Mouse (Mus musculus): ENCODE measurements at regions not wholly inside any gene's neighbourhood (a gene's known extent, or its start where the extent isn't known, plus 50 kb on each side); places are given as distances from the start of the nearest gene placed in this dataset.

GRCm38 (mm10) chr3:57018171-57018570 is 283.6 kb downstream of the Tm4sf1 start:
- H3K9ac ChIP-seq (ENCODE audit: insufficient read depth, low read depth, low read length, poor library complexity, severe bottlenecking): no peak overlapping the region
- no peaks in the 10 kb centered on the region for H3K4me1 ChIP-seq (ENCODE audit: control insufficient read depth in 2 of 2, insufficient read depth in 2 of 2, low read length in 2 of 2, poor library complexity in 1 of 2)
- H3K9me3 ChIP-seq (ENCODE audit: control insufficient read depth, insufficient read depth, low read depth, low read length): no peaks in the 10 kb centered on the region
- in situ Hi-C loops (cut with MboI; ENCODE audit: low sequenced_read_pairs in 2 of 2, unreplicated experiment in 2 of 2): no loop called here
- H3K4me3 ChIP-seq (ENCODE audit: insufficient read depth in 1 of 2, low read depth in 1 of 2, low read length in 2 of 2, poor library complexity in 1 of 2, severe bottlenecking in 1 of 2): no peak overlapping the region
- H3K27ac ChIP-seq (ENCODE audit: insufficient read depth, low read depth, low read length, poor library complexity, severe bottlenecking): no peak overlapping the region
- TF ChIP-seq ZC3H11A (IDR thresholded peaks at IDR 0.05; ENCODE audit: borderline replicate concordance, low read depth, low read length) (no peak), MAFK (IDR thresholded peaks at IDR 0.05; ENCODE audit: insufficient read depth, low read depth, low read length) (no peak), HCFC1 (IDR thresholded peaks at IDR 0.05; ENCODE audit: borderline replicate concordance, insufficient read depth, low read length) (no peak)
- no peaks in the 10 kb centered on the region for H3K36me3 ChIP-seq (ENCODE audit: control insufficient read depth, insufficient read depth, low read length, poor library complexity, severe bottlenecking)
- no peak for DNase-seq (ENCODE audit: low read depth, low spot score)

- Histone ChIP-seq H3K9ac (ENCODE audit: insufficient read depth, low read depth, low read length, poor library complexity, severe bottlenecking) (no peak overlapping the region), H3K36me3 (ENCODE audit: control insufficient read depth, insufficient read depth, low read length, poor library complexity, severe bottlenecking) (no peaks in the 10 kb centered on the region), H3K27ac (ENCODE audit: insufficient read depth, low read depth, low read length, poor library complexity, severe bottlenecking) (no peak overlapping the region), H3K9me3 (ENCODE audit: control insufficient read depth, insufficient read depth, low read depth, low read length) (no peaks in the 10 kb centered on the region), H3K4me3 (ENCODE audit: insufficient read depth in 1 of 2, low read depth in 1 of 2, low read length in 2 of 2, poor library complexity in 1 of 2, severe bottlenecking in 1 of 2) (no peak overlapping the region), H3K4me1 (ENCODE audit: control insufficient read depth in 2 of 2, insufficient read depth in 2 of 2, low read length in 2 of 2, poor library complexity in 1 of 2) (no peaks in the 10 kb centered on the region)
- TF ChIP-seq HCFC1 (IDR thresholded peaks at IDR 0.05; ENCODE audit: borderline replicate concordance, insufficient read depth, low read length) (no peak), ZNF384 (IDR thresholded peaks at IDR 0.05; ENCODE audit: low read depth, low read length) (no peak), CHD2 (IDR thresholded peaks at IDR 0.05; ENCODE audit: low read depth, low read length) (no peak), ZC3H11A (IDR thresholded peaks at IDR 0.05; ENCODE audit: borderline replicate concordance, low read depth, low read length) (no peak), MAFK (IDR thresholded peaks at IDR 0.05; ENCODE audit: insufficient read depth, low read depth, low read length) (no peak)
- in situ Hi-C loops (cut with MboI; ENCODE audit: low sequenced_read_pairs in 2 of 2, unreplicated experiment in 2 of 2): no loop called here
- DNase-seq (ENCODE audit: low read depth, low spot score): no peak
Measured at GRCm38 (mm10) chr3:56981305-56981660, 320.5 kb downstream of the Tm4sf1 start.

- H3K4me3 ChIP-seq (ENCODE audit: insufficient read depth in 1 of 2, low read depth in 1 of 2, low read length in 2 of 2, poor library complexity in 1 of 2, severe bottlenecking in 1 of 2): no peak overlapping the region
- DNase-seq (ENCODE audit: low read depth, low spot score): no peak
- no peak for TF ChIP-seq ZNF384 (IDR thresholded peaks at IDR 0.05; ENCODE audit: low read depth, low read length)
- TF ChIP-seq ZC3H11A (IDR thresholded peaks at IDR 0.05; ENCODE audit: borderline replicate concordance, low read depth, low read length): no peak
- no peaks in the 10 kb centered on the region for H3K36me3 ChIP-seq (ENCODE audit: control insufficient read depth, insufficient read depth, low read length, poor library complexity, severe bottlenecking)
- H3K4me1 ChIP-seq (ENCODE audit: control insufficient read depth in 2 of 2, insufficient read depth in 2 of 2, low read length in 2 of 2, poor library complexity in 1 of 2): no peaks in the 10 kb centered on the region
- no peaks in the 10 kb centered on the region for H3K9me3 ChIP-seq (ENCODE audit: control insufficient read depth, insufficient read depth, low read depth, low read length)
- H3K9ac ChIP-seq (ENCODE audit: insufficient read depth, low read depth, low read length, poor library complexity, severe bottlenecking): no peak overlapping the region
- no peak overlapping the region for H3K27ac ChIP-seq (ENCODE audit: insufficient read depth, low read depth, low read length, poor library complexity, severe bottlenecking)
- in situ Hi-C loops (cut with MboI; ENCODE audit: low sequenced_read_pairs in 2 of 2, unreplicated experiment in 2 of 2): no loop called here
Measured at GRCm38 (mm10) chr3:56980593-56981304, 321.0 kb downstream of the Tm4sf1 start.

DNA sequence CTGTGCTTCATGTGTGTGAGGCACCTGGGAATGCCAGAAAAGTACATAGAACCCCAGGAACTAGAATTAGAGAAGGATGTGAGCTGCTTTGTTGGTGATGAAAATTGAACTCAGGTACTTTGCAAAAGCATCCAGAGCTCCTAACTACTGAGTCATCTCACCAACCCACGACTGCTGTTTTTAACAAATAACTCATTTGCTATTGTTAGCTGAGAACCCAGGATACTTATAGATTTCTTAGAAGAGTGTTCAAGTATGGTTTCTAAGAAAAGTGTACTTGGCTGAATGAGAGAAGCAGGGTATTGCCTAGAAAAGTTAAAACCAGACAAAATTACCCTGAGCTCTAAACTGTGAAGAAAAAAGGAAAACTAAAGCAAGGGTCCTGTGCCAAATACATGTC is 335.8 kb downstream of the Tm4sf1 start:
- Histone ChIP-seq H3K9ac (ENCODE audit: insufficient read depth, low read depth, low read length, poor library complexity, severe bottlenecking) (no peak overlapping the region), H3K4me1 (ENCODE audit: control insufficient read depth in 2 of 2, insufficient read depth in 2 of 2, low read length in 2 of 2, poor library complexity in 1 of 2) (no peaks in the 10 kb centered on the region), H3K27ac (ENCODE audit: insufficient read depth, low read depth, low read length, poor library complexity, severe bottlenecking) (no peak overlapping the region), H3K9me3 (ENCODE audit: control insufficient read depth, insufficient read depth, low read depth, low read length) (no peaks in the 10 kb centered on the region), H3K36me3 (ENCODE audit: control insufficient read depth, insufficient read depth, low read length, poor library complexity, severe bottlenecking) (no peaks in the 10 kb centered on the region), H3K4me3 (ENCODE audit: insufficient read depth in 1 of 2, low read depth in 1 of 2, low read length in 2 of 2, poor library complexity in 1 of 2, severe bottlenecking in 1 of 2) (no peak overlapping the region)
- TF ChIP-seq ZC3H11A (IDR thresholded peaks at IDR 0.05; ENCODE audit: borderline replicate concordance, low read depth, low read length) (no peak), ZNF384 (IDR thresholded peaks at IDR 0.05; ENCODE audit: low read depth, low read length) (no peak), MAFK (IDR thresholded peaks at IDR 0.05; ENCODE audit: insufficient read depth, low read depth, low read length) (no peak), HCFC1 (IDR thresholded peaks at IDR 0.05; ENCODE audit: borderline replicate concordance, insufficient read depth, low read length) (no peak), CHD2 (IDR thresholded peaks at IDR 0.05; ENCODE audit: low read depth, low read length) (no peak)
- no peak for DNase-seq (ENCODE audit: low read depth, low spot score)
- in situ Hi-C loops (cut with MboI; ENCODE audit: low sequenced_read_pairs in 2 of 2, unreplicated experiment in 2 of 2): no loop called here

DNA sequence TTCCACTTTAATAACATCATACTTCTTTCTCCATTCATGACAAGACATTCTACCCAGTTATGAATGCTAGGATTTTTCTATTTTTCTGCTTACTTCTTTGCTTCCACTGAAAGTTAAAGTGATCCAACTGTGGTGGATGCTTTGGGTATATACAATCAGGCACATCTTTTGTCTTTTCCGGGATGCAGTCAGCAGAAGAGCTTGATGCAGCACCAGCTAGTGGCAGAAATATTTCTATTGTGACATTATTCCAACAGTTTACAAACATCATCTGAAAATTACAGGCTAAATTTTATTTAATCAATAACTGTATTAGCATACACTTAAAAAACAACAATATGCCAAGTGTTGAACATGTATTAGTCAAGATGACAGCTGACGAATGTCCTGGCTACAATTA is 336.3 kb downstream of the Tm4sf1 start:
- H3K27ac ChIP-seq (ENCODE audit: insufficient read depth, low read depth, low read length, poor library complexity, severe bottlenecking): no peak overlapping the region
- no peak for TF ChIP-seq MAFK (IDR thresholded peaks at IDR 0.05; ENCODE audit: insufficient read depth, low read depth, low read length)
- no peak for TF ChIP-seq ZC3H11A (IDR thresholded peaks at IDR 0.05; ENCODE audit: borderline replicate concordance, low read depth, low read length)
- no peak for TF ChIP-seq ZNF384 (IDR thresholded peaks at IDR 0.05; ENCODE audit: low read depth, low read length)
- TF ChIP-seq CHD2 (IDR thresholded peaks at IDR 0.05; ENCODE audit: low read depth, low read length): no peak
- TF ChIP-seq HCFC1 (IDR thresholded peaks at IDR 0.05; ENCODE audit: borderline replicate concordance, insufficient read depth, low read length): no peak
- in situ Hi-C loops (cut with MboI; ENCODE audit: low sequenced_read_pairs in 2 of 2, unreplicated experiment in 2 of 2): no loop called here

More for the DNA sequence above, 336.3 kb downstream of the Tm4sf1 start:
- Histone ChIP-seq H3K9me3 (ENCODE audit: control insufficient read depth, insufficient read depth, low read depth, low read length) (no peaks in the 10 kb centered on the region), H3K9ac (ENCODE audit: insufficient read depth, low read depth, low read length, poor library complexity, severe bottlenecking) (no peak overlapping the region), H3K4me1 (ENCODE audit: control insufficient read depth in 2 of 2, insufficient read depth in 2 of 2, low read length in 2 of 2, poor library complexity in 1 of 2) (no peaks in the 10 kb centered on the region), H3K4me3 (ENCODE audit: insufficient read depth in 1 of 2, low read depth in 1 of 2, low read length in 2 of 2, poor library complexity in 1 of 2, severe bottlenecking in 1 of 2) (no peak overlapping the region), H3K36me3 (ENCODE audit: control insufficient read depth, insufficient read depth, low read length, poor library complexity, severe bottlenecking) (no peaks in the 10 kb centered on the region)
- no peak for DNase-seq (ENCODE audit: low read depth, low spot score)

All from ES-E14 (cell line).